Comparison of ENCODE assay signal across 8 mouse cellular contexts in genomic region chr2:118179472-118179871, GRCm38 (mm10).
DNase-seq lines count a peak whose midpoint lies in the region; ATAC-seq lines count a peak whose summit lies in the region.

No protein-coding gene starts in this region.

- H3K9me3 ChIP-seq in heart, embryonic 15.5 days (replicated peaks), result no peaks in the 10 kb centered on the region
- no peaks in the 10 kb centered on the region for H3K9me3 ChIP-seq in limb, embryonic 10.5 days (replicated peaks)
- no peaks in the 10 kb centered on the region for H3K9me3 ChIP-seq in neural tube, embryonic 14.5 days (ENCODE audit: control insufficient read depth, low read length)

- peaks cover 5% of the 10 kb centered on the region for H3K4me1 ChIP-seq in heart, embryonic 15.5 days (replicated peaks)
- H3K4me1 ChIP-seq in limb, embryonic 10.5 days, result peaks cover 13% of the 10 kb centered on the region
- H3K4me1 ChIP-seq in neural tube, embryonic 14.5 days (ENCODE audit: control insufficient read depth, insufficient read depth, low read length), result no peaks in the 10 kb centered on the region

- H3K27me3 ChIP-seq in heart, embryonic 15.5 days, result no peaks in the 10 kb centered on the region
- no peaks in the 10 kb centered on the region for H3K27me3 ChIP-seq in limb, embryonic 10.5 days (ENCODE audit: low read depth, poor library complexity, severe bottlenecking)
- H3K27me3 ChIP-seq in neural tube, embryonic 14.5 days (ENCODE audit: control insufficient read depth, insufficient read depth, low read length), result no peaks in the 10 kb centered on the region

- peak overlapping the region; percentile 47 for H3K27ac ChIP-seq in heart, embryonic 15.5 days
- H3K27ac ChIP-seq in limb, embryonic 10.5 days, result peak overlapping the region; percentile 80
- H3K27ac ChIP-seq in neural tube, embryonic 14.5 days (ENCODE audit: low read depth, low read length), result no peak overlapping the region

- no peaks in the 10 kb centered on the region for H3K36me3 ChIP-seq in heart, embryonic 15.5 days
- H3K36me3 ChIP-seq in limb, embryonic 10.5 days, result no peaks in the 10 kb centered on the region
- H3K36me3 ChIP-seq in neural tube, embryonic 14.5 days (ENCODE audit: control insufficient read depth, insufficient read depth, low read length), result no peaks in the 10 kb centered on the region

- DNase-seq in heart, adult 11 months, result peak; percentile 71
- no peak for DNase-seq in heart, postnatal 14 days
- DNase-seq in limb, embryonic 10.5 days (ENCODE audit: low spot score), result no peak
- DNase-seq in adrenal gland, postnatal 4 days (ENCODE audit: low spot score in 2 of 2), result no peak
- no peak for DNase-seq in adrenal gland, adult 8-10 months

- WGBS in heart, embryonic 15.5 days, result 2% methylated on average over 10 of the region's 10 CpGs
- 6% methylated on average over 10 of the region's 10 CpGs for WGBS in limb, embryonic 10.5 days
- WGBS in neural tube, embryonic 14.5 days, result 3% methylated on average over 8 of the region's 10 CpGs

- intact Hi-C loops in heart, postnatal 14 days (cut with DNase I), result no loop called here

- peak overlapping the region; percentile 56 for H3K4me2 ChIP-seq in heart, embryonic 15.5 days
- peak overlapping the region; percentile 22; the same call in 1 of the 2 replicates for H3K4me2 ChIP-seq in neural tube, embryonic 14.5 days (ENCODE audit: low read depth, low read length)

- ATAC-seq in heart, embryonic 15.5 days (replicated peaks; ENCODE audit: insufficient number of reproducible peaks, insufficient read depth, low FRiP score, low read depth), result no peak
- no peak for ATAC-seq in neural tube, embryonic 14.5 days (ENCODE audit: low read depth)
- ATAC-seq in inflammation-experienced regulatory T-cells, adult 6 months, result no peak

- peak overlapping the region; percentile 21; the same call in 1 of the 2 replicates for H3K4me3 ChIP-seq in heart, embryonic 15.5 days
- H3K4me3 ChIP-seq in limb, embryonic 10.5 days, result peak overlapping the region; percentile 39
- H3K4me3 ChIP-seq in neural tube, embryonic 14.5 days (ENCODE audit: low read depth, low read length), result no peak overlapping the region

- no peak overlapping the region for H3K9ac ChIP-seq in heart, embryonic 15.5 days
- H3K9ac ChIP-seq in neural tube, embryonic 14.5 days (replicated peaks; ENCODE audit: low read depth, low read length), result no peak overlapping the region
